Mouse (Mus musculus) midbrain, embryonic 12.5 days (tissue): Measurements from ENCODE around the gene Mctp2. TPM values are rescaled to one million over a fixed set of nuclear protein-coding genes. Genes with fewer than 3 reads are reported as not detected.

ENCODE experiments used
- ATAC-seq: fragments of 200-750 bp; cut with Nextera tagmentation; 2 replicates; pipeline ENCODE4 v1.8.0; 2017; ENCODE audit warnings: low read depth, moderate TSS enrichment, moderate library complexity; ENCODE audit not compliant: low FRiP score
- H3K27ac ChIP-seq: fragments of 300-500 bp; sonication (generic); replicated peaks from 2 replicates; pipeline ENCODE4 v1.5.1; 2016; ENCODE audit warnings: mild to moderate bottlenecking
- H3K27me3 ChIP-seq: fragments of 300-500 bp; sonication (generic); 2 replicates; pipeline ENCODE4 v1.6.1; 2016; ENCODE audit warnings: mild to moderate bottlenecking
- H3K36me3 ChIP-seq: fragments of 300-500 bp; sonication (generic); 2 replicates; pipeline ENCODE4 v1.6.1; 2016
- H3K4me1 ChIP-seq: fragments of 300-500 bp; sonication (generic); 2 replicates; pipeline ENCODE4 v1.6.1; 2016
- H3K4me2 ChIP-seq: fragments of 300-500 bp; sonication (generic); replicated peaks from 2 replicates; pipeline ENCODE4 v1.6.1; 2016; ENCODE audit warnings: mild to moderate bottlenecking, moderate library complexity
- H3K4me3 ChIP-seq: fragments of 300-500 bp; sonication (generic); 2 replicates; pipeline ENCODE4 v1.5.1; 2016; ENCODE audit warnings: mild to moderate bottlenecking
- H3K9ac ChIP-seq: fragments of 300-500 bp; sonication (generic); replicated peaks from 2 replicates; pipeline ENCODE4 v1.6.1; 2016; ENCODE audit warnings: mild to moderate bottlenecking, moderate library complexity
- H3K9me3 ChIP-seq: fragments of 300-500 bp; sonication (generic); 2 replicates; pipeline ENCODE4 v1.6.1; 2016; ENCODE audit warnings: mild to moderate bottlenecking
- WGBS: fragments of 180-500 bp; shearing (Covaris S2); methylation state at CpG from one replicate; pipeline ENCODE4 v1.1.7; 2016; 5-methylcytosine and 5-hydroxymethylcytosine counted together
- polyA plus RNA-seq: library from polyadenylated mRNA; unstranded; fragments of >200 nt; fragmentation: Nextera tagmentation; extraction: Ambion mirVana; gene quantifications from 2 replicates; pipeline ENCODE4 v1.2.1, GENCODE M21; 2016

The Mctp2 gene
- polyA plus RNA-seq, 1 experiment from 2014 or later: 0.41 TPM

DNA sequence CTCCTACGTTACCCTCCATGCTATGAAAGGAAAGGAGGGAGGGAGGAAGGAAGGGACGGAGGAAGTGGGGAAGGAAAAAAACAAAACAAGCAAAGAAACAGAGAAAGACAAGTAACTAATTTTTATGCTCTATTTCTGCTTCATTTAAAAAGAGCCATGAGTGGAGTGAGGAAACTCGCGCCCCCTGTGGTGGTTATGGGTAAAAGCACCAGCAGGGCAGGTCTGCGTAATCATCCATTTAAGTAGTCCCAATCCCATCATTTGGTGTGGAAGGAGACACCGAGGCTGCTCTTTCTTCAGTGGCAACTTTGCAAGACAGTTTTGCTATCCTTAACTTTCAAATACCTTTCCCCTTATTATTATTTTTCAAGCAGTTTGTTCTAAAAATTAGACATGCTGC is 202.2 kb downstream of the Mctp2 start:
- Histone ChIP-seq H3K27ac (no peak overlapping the region), H3K9me3 (no peaks in the 10 kb centered on the region), H3K27me3 (no peaks in the 10 kb centered on the region), H3K4me2 (no peak overlapping the region), H3K4me1 (no peaks in the 10 kb centered on the region), H3K4me3 (no peak overlapping the region), H3K36me3 (no peaks in the 10 kb centered on the region), H3K9ac (no peak overlapping the region)
- 39% methylated on average over 6 of the region's 6 CpGs for WGBS
- ATAC-seq: no peak

DNA sequence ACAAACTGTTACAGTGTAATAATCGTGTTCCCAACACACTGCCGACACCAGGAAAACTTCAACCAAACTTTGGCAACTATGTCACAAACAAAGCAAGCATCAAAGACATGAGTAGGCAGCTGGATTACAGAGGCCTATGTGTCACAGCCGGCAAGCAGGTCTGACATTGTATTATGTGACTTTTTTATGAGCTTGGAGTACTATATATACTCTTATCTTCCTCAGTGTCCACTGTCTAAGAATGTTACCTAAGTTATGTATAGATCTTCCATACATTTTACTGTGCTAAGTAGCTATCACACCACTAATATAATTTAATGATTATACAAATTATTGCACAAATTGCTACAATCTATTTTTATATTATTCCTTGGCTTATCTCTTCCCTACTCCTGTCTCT is 202.8 kb downstream of the Mctp2 start:
- ATAC-seq: no peak
- Histone ChIP-seq H3K27ac (no peak overlapping the region), H3K36me3 (no peaks in the 10 kb centered on the region), H3K4me3 (no peak overlapping the region), H3K4me2 (no peak overlapping the region), H3K27me3 (no peaks in the 10 kb centered on the region), H3K4me1 (no peaks in the 10 kb centered on the region), H3K9me3 (no peaks in the 10 kb centered on the region), H3K9ac (no peak overlapping the region)
- WGBS: 87% methylated on average over 3 of the region's 3 CpGs

DNA sequence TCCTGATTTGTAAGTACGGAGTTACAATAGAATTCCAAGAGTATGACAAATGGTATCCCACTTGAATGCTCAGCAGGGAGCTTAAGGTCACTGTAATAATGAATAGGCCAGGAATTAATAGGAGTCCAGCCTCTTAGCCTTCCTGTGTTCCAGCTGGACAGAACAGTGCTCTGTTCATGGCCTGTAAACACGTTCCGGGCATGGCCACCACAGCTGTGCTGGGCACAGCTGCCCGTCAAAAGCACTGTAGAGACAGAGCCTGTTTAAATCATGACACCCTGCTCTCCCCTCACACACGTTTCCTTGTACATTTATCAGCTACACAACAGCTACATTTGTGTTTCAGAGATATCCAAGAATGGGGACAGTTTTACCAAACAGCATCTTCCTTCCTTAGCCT is 205.7 kb downstream of the Mctp2 start:
- no peak overlapping the region for H3K4me2 ChIP-seq
- ATAC-seq: no peak
- no peaks in the 10 kb centered on the region for H3K9me3 ChIP-seq
- no peaks in the 10 kb centered on the region for H3K27me3 ChIP-seq
- H3K27ac ChIP-seq: no peak overlapping the region
- no peak overlapping the region for H3K4me3 ChIP-seq
- H3K4me1 ChIP-seq: no peaks in the 10 kb centered on the region
- WGBS: 65% methylated on average over 5 of the region's 5 CpGs
- no peak overlapping the region for H3K9ac ChIP-seq
- H3K36me3 ChIP-seq: no peaks in the 10 kb centered on the region

DNA sequence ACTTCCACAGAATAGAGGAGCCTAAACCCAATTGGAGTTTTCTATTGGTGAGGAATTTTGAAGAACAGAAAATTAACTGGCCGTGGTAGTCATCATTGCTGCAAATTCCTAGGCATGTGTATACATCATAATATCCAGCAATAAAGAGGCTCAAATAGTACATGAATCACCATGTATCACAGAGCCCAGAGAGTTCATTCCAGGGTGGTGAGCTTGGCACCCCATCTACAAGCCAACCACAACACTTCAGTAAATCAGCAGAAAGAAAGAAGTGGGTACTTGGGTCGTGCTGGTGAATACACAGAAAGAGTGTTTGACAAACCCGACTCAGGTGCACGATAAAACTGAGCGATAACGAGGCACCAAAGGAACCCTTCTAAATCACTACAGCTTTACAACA is 207.8 kb downstream of the Mctp2 start:
- no peaks in the 10 kb centered on the region for H3K9me3 ChIP-seq
- H3K4me2 ChIP-seq: no peak overlapping the region
- no peaks in the 10 kb centered on the region for H3K36me3 ChIP-seq
- no peaks in the 10 kb centered on the region for H3K4me1 ChIP-seq
- ATAC-seq: no peak
- no peak overlapping the region for H3K27ac ChIP-seq
- no peak overlapping the region for H3K9ac ChIP-seq
- WGBS: 94% methylated on average over 6 of the region's 6 CpGs
- no peaks in the 10 kb centered on the region for H3K27me3 ChIP-seq
- H3K4me3 ChIP-seq: no peak overlapping the region

- Histone ChIP-seq H3K4me1 (no peaks in the 10 kb centered on the region), H3K9ac (no peak overlapping the region), H3K4me3 (no peak overlapping the region), H3K4me2 (no peak overlapping the region), H3K36me3 (no peaks in the 10 kb centered on the region), H3K9me3 (no peaks in the 10 kb centered on the region), H3K27ac (no peak overlapping the region), H3K27me3 (no peaks in the 10 kb centered on the region)
- ATAC-seq: no peak
- WGBS: 39% methylated on average over 1 of the region's 1 CpGs
Measured at GRCm38 (mm10) chr7:72096973-72097372, 209.4 kb downstream of the Mctp2 start.

GRCm38 (mm10) chr7:72096433-72096832 is 210.0 kb downstream of the Mctp2 start:
- H3K4me2 ChIP-seq: no peak overlapping the region
- no peaks in the 10 kb centered on the region for H3K9me3 ChIP-seq
- no peak overlapping the region for H3K4me3 ChIP-seq
- H3K9ac ChIP-seq: no peak overlapping the region
- H3K27me3 ChIP-seq: no peaks in the 10 kb centered on the region
- H3K4me1 ChIP-seq: no peaks in the 10 kb centered on the region
- WGBS: 72% methylated on average over 3 of the region's 3 CpGs
- no peak overlapping the region for H3K27ac ChIP-seq
- ATAC-seq: no peak
- no peaks in the 10 kb centered on the region for H3K36me3 ChIP-seq

- no peak for ATAC-seq
- 86% methylated on average over 3 of the region's 3 CpGs for WGBS
- H3K36me3 ChIP-seq: no peaks in the 10 kb centered on the region
- no peak overlapping the region for H3K4me3 ChIP-seq
- H3K4me2 ChIP-seq: no peak overlapping the region
- H3K27ac ChIP-seq: no peak overlapping the region
- no peaks in the 10 kb centered on the region for H3K27me3 ChIP-seq
- H3K9me3 ChIP-seq: no peaks in the 10 kb centered on the region
- no peak overlapping the region for H3K9ac ChIP-seq
- H3K4me1 ChIP-seq: no peaks in the 10 kb centered on the region
Measured at GRCm38 (mm10) chr7:72089463-72090175, 216.8 kb downstream of the Mctp2 start.

DNA sequence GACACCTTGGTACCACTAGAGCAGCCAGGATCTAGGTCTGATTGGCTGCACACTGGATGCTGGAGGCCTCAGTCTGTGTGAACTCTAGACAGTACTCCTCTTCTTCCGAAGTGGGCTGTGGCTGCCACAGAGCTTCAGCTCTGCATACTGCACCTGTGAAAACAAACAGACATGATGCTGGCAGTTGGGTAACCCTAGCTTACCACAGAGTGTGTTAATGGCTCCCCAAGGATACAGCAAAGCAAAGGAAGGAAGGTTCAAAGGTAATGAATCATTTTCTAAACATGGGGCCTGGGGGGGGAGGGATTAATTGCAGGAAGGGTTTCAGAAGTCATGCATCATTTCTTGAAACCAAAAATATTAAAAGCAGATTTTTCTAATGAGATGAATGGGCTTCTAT is 225.7 kb downstream of the Mctp2 start:
- Histone ChIP-seq H3K27me3 (no peaks in the 10 kb centered on the region; the same call in 1 of the 2 replicates), H3K4me2 (no peak overlapping the region), H3K36me3 (no peaks in the 10 kb centered on the region), H3K27ac (no peak overlapping the region), H3K9ac (no peak overlapping the region), H3K4me3 (no peak overlapping the region), H3K9me3 (no peaks in the 10 kb centered on the region), H3K4me1 (no peaks in the 10 kb centered on the region)
- 79% methylated on average over 1 of the region's 1 CpGs for WGBS
- no peak for ATAC-seq

GRCm38 (mm10) chr7:72078896-72079295 is 227.5 kb downstream of the Mctp2 start:
- 57% methylated on average over 5 of the region's 5 CpGs for WGBS
- H3K27ac ChIP-seq: no peak overlapping the region
- no peak overlapping the region for H3K4me3 ChIP-seq
- no peak overlapping the region for H3K4me2 ChIP-seq
- H3K4me1 ChIP-seq: no peaks in the 10 kb centered on the region
- H3K9ac ChIP-seq: no peak overlapping the region
- ATAC-seq: no peak
- no peaks in the 10 kb centered on the region; the same call in 1 of the 2 replicates for H3K27me3 ChIP-seq
- no peaks in the 10 kb centered on the region for H3K9me3 ChIP-seq
- H3K36me3 ChIP-seq: no peaks in the 10 kb centered on the region

- 84% methylated on average over 13 of the region's 13 CpGs for WGBS
- Histone ChIP-seq H3K4me1 (no peaks in the 10 kb centered on the region), H3K36me3 (no peaks in the 10 kb centered on the region), H3K4me2 (no peak overlapping the region), H3K9ac (no peak overlapping the region), H3K4me3 (no peak overlapping the region), H3K9me3 (no peaks in the 10 kb centered on the region), H3K27me3 (no peaks in the 10 kb centered on the region), H3K27ac (no peak overlapping the region)
- ATAC-seq: no peak
Measured at GRCm38 (mm10) chr7:72071418-72072184, 234.8 kb downstream of the Mctp2 start.

DNA sequence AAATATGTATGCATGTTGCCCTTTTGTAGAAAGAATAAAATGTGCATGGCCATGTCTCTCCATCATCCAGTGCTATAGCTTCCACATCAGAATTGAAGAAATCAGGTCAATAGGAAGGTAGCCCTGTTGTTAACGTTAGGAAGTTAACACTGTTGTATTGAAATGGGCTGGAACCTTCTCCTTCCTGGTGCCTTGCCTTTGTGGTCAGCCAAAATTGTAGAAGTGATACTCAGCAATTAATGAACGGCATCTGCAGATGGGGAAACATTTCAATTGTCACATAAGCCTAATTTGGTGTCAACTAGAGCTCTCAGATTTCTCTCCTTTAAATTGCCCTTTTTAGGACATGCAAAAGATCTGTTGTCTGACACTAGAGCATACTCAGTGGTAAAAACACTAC is 238.0 kb downstream of the Mctp2 start:
- WGBS: 79% methylated on average over 2 of the region's 2 CpGs
- H3K4me3 ChIP-seq: no peak overlapping the region
- no peaks in the 10 kb centered on the region for H3K4me1 ChIP-seq
- H3K9me3 ChIP-seq: no peaks in the 10 kb centered on the region
- H3K9ac ChIP-seq: no peak overlapping the region
- H3K36me3 ChIP-seq: no peaks in the 10 kb centered on the region
- no peak overlapping the region for H3K27ac ChIP-seq
- H3K27me3 ChIP-seq: no peaks in the 10 kb centered on the region
- no peak overlapping the region for H3K4me2 ChIP-seq
- ATAC-seq: no peak

DNA sequence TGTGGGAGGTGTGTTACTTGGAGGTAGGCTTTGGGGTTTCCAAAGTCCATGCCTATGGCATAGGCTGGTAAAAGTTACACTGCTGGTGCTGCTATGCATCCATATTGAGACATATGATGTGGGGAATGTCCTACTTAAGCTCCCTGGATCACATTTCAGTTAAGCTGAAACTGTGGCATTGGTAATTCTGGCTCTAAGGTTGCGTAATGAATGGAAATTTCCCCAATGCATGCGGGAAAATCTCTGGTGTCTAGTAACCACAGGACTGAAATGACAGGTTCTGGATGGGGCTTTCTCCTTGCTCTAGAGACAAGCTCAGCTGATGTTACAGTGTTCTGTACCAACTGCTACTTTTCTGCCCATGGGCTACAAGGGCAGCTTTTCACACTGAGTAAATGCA is 240.1 kb downstream of the Mctp2 start:
- H3K27me3 ChIP-seq: no peaks in the 10 kb centered on the region
- 87% methylated on average over 2 of the region's 2 CpGs for WGBS

More for the DNA sequence above, 240.1 kb downstream of the Mctp2 start:
- no peaks in the 10 kb centered on the region for H3K9me3 ChIP-seq
- no peak overlapping the region for H3K27ac ChIP-seq
- no peak overlapping the region for H3K4me2 ChIP-seq
- H3K4me1 ChIP-seq: no peaks in the 10 kb centered on the region
- H3K9ac ChIP-seq: no peak overlapping the region
- H3K4me3 ChIP-seq: no peak overlapping the region
- no peaks in the 10 kb centered on the region for H3K36me3 ChIP-seq
- no peak for ATAC-seq
